Mouse (Mus musculus) thymus, adult 2 months (tissue): Measurements from ENCODE around the gene Wfikkn2. TPM values are rescaled to one million over a fixed set of nuclear protein-coding genes. Genes with fewer than 3 reads are reported as not detected.

Source experiments
- DNase-seq: peaks from one replicate; pipeline ENCODE4 v3.0.0; 2021
- H3K27ac ChIP-seq: fragments of 200-500 bp; 2 replicates; pipeline ENCODE4 v1.5.1; 2012; ENCODE audit warnings: low read length, control low read depth; ENCODE audit not compliant: control insufficient read depth, insufficient read depth
- H3K27me3 ChIP-seq: fragments of 200-500 bp; 2 replicates; pipeline ENCODE4 v1.6.1; 2012; ENCODE audit warnings: mild to moderate bottlenecking, low read length, moderate library complexity, mixed read lengths; ENCODE audit not compliant: control insufficient read depth, insufficient read depth
- H3K36me3 ChIP-seq: fragments of 200-500 bp; 2 replicates; pipeline ENCODE4 v1.6.1; 2012; ENCODE audit warnings: mild to moderate bottlenecking, low read length, moderate library complexity; ENCODE audit not compliant: control insufficient read depth, insufficient read depth
- H3K4me1 ChIP-seq: fragments of 200-500 bp; replicated peaks from 2 replicates; pipeline ENCODE4 v1.6.1; 2012; ENCODE audit warnings: low read length; ENCODE audit not compliant: control insufficient read depth, insufficient read depth
- H3K4me3 ChIP-seq: fragments of 200-500 bp; 2 replicates; pipeline ENCODE4 v1.5.1; 2012; ENCODE audit warnings: mild to moderate bottlenecking, low read length, control low read depth, moderate library complexity; ENCODE audit not compliant: control insufficient read depth, insufficient read depth
- CTCF ChIP-seq: fragments of 200-500 bp; IDR thresholded peaks from 2 replicates; pipeline ENCODE4 v1.5.1; 2012; ENCODE audit warnings: mild to moderate bottlenecking, control low read depth, low read length, moderate library complexity, borderline replicate concordance; ENCODE audit not compliant: control insufficient read depth, poor library complexity, insufficient read depth; ENCODE audit errors: extremely low read depth
- POLR2A ChIP-seq: fragments of 200-500 bp; IDR thresholded peaks from 2 replicates; pipeline ENCODE4 v1.6.1; 2012; ENCODE audit warnings: mild to moderate bottlenecking, low read length, control low read depth, moderate library complexity; ENCODE audit not compliant: control insufficient read depth, poor library complexity, insufficient read depth; ENCODE audit errors: extremely low read depth
- WGBS: fragments of 180-500 bp; shearing (Covaris S2); methylation state at CpG from one replicate; pipeline ENCODE4 v1.1.7; 2018; 5-methylcytosine and 5-hydroxymethylcytosine counted together
- polyA plus RNA-seq: library from polyadenylated mRNA; depleted of rRNA; stranded (reverse); fragments of >200 nt; gene quantifications from 2 replicates; pipeline ENCODE4 v1.2.3, GENCODE M21; 2012

The Wfikkn2 gene
- polyA plus RNA-seq, 1 experiment: 34.4 TPM

- H3K4me3 ChIP-seq: no peak overlapping the region
- TF ChIP-seq CTCF: no peak
- TF ChIP-seq POLR2A: no peak
- WGBS: 80% methylated on average over 5 of the region's 5 CpGs
Observed at GRCm38 (mm10) chr11:94282291-94282690, 36.5 kb upstream of the Wfikkn2 start.

GRCm38 (mm10) chr11:94281199-94282181, 35.7 kb upstream of the Wfikkn2 start, which contains the start of gene Gm21885:
Gm21885 (plus strand) TSS chr11:94281873.
- TF ChIP-seq CTCF (no peak), POLR2A (no peak)
- DNase-seq: no peak
- Histone ChIP-seq H3K27ac (no peak within 1 kb of the TSS), H3K4me1 (peaks cover 6% of the 10 kb centered on the region; the same call in 1 of the 2 replicates), H3K27me3 (no peaks in the 10 kb centered on the region), H3K36me3 (0 out of 2 replicates have a peak, but pooled peaks cover 4% of the 10 kb centered on the region), H3K4me3 (no peak within 1 kb of the TSS)
- 88% methylated on average over 11 of the region's 11 CpGs for WGBS

More at GRCm38 (mm10) chr11:94282291-94282690, 36.5 kb upstream of the Wfikkn2 start:
- no peak for DNase-seq
- H3K27me3 ChIP-seq: no peaks in the 10 kb centered on the region
- peaks cover 3% of the 10 kb centered on the region; the same call in 1 of the 2 replicates for H3K4me1 ChIP-seq
- H3K36me3 ChIP-seq: 0 out of 2 replicates have a peak, but pooled peaks cover 9% of the 10 kb centered on the region
- H3K27ac ChIP-seq: no peak overlapping the region

- no peak overlapping the region for H3K4me3 ChIP-seq
- peaks cover 12% of the 10 kb centered on the region; the same call in 1 of the 2 replicates for H3K4me1 ChIP-seq
- WGBS: 8% methylated on average over 20 of the region's 20 CpGs
- H3K36me3 ChIP-seq: no peaks in the 10 kb centered on the region
- peak; percentile 80 for DNase-seq
- no peaks in the 10 kb centered on the region for H3K27me3 ChIP-seq
- no peak for TF ChIP-seq POLR2A
- peak; percentile 94 for TF ChIP-seq CTCF
- no peak overlapping the region for H3K27ac ChIP-seq
Observed at GRCm38 (mm10) chr11:94276869-94277337, 31.1 kb upstream of the Wfikkn2 start.

GRCm38 (mm10) chr11:94275686-94276085, 29.9 kb upstream of the Wfikkn2 start:
- Histone ChIP-seq H3K4me1 (peaks cover 12% of the 10 kb centered on the region; the same call in 1 of the 2 replicates), H3K27ac (no peak overlapping the region), H3K4me3 (no peak overlapping the region), H3K36me3 (no peaks in the 10 kb centered on the region), H3K27me3 (no peaks in the 10 kb centered on the region)
- DNase-seq: no peak
- no peak for TF ChIP-seq POLR2A
- no peak for TF ChIP-seq CTCF
- 18% methylated on average over 2 of the region's 2 CpGs for WGBS

- Histone ChIP-seq H3K4me3 (no peak overlapping the region), H3K27ac (no peak overlapping the region), H3K36me3 (no peaks in the 10 kb centered on the region), H3K4me1 (peaks cover 12% of the 10 kb centered on the region; the same call in 1 of the 2 replicates), H3K27me3 (no peaks in the 10 kb centered on the region)
- 87% methylated on average over 7 of the region's 7 CpGs for WGBS
- no peak for DNase-seq
- TF ChIP-seq CTCF (no peak), POLR2A (no peak)
Observed at GRCm38 (mm10) chr11:94275226-94275625, 29.4 kb upstream of the Wfikkn2 start.

GRCm38 (mm10) chr11:94274206-94274867, 28.5 kb upstream of the Wfikkn2 start:
- no peak overlapping the region for H3K4me3 ChIP-seq
- TF ChIP-seq CTCF (no peak), POLR2A (no peak)
- no peaks in the 10 kb centered on the region for H3K36me3 ChIP-seq
- H3K27me3 ChIP-seq: no peaks in the 10 kb centered on the region
- no peak for DNase-seq
- no peak overlapping the region for H3K27ac ChIP-seq
- WGBS: 91% methylated on average over 10 of the region's 10 CpGs
- H3K4me1 ChIP-seq: peaks cover 12% of the 10 kb centered on the region; the same call in 1 of the 2 replicates
